Mouse (Mus musculus) embryonic fibroblast, embryonic 13.5 days (primary cell): ENCODE results near the gene Tm4sf1. TPM values are rescaled to one million over a fixed set of nuclear protein-coding genes. Genes with fewer than 3 reads are reported as not detected.

Experiments used
- H3K27ac ChIP-seq: 2 replicates; pipeline ENCODE4 v1.5.1; 2012; ENCODE audit warnings: low read length, control low read depth, inconsistent platforms; ENCODE audit not compliant: insufficient read depth
- H3K4me1 ChIP-seq: 2 replicates; pipeline ENCODE4 v1.6.1; 2011; ENCODE audit warnings: low read length; ENCODE audit not compliant: control insufficient read depth, insufficient read depth
- H3K4me3 ChIP-seq: 2 replicates; pipeline ENCODE4 v1.5.1; 2011; ENCODE audit warnings: mild to moderate bottlenecking, control low read depth, low read length; ENCODE audit not compliant: insufficient read depth
- CTCF ChIP-seq: IDR thresholded peaks from 2 replicates; pipeline ENCODE4 v1.5.1; 2011; ENCODE audit warnings: mild to moderate bottlenecking, control low read depth, low read length, moderate library complexity, borderline replicate concordance; ENCODE audit not compliant: insufficient read depth
- POLR2A ChIP-seq: IDR thresholded peaks from 2 replicates; pipeline ENCODE4 v1.6.1; 2011; ENCODE audit warnings: low read depth, mild to moderate bottlenecking, control low read depth, low read length, moderate library complexity
- polyA plus RNA-seq: library from polyadenylated mRNA; stranded (reverse); fragments of >200 nt; gene quantifications from 2 replicates; pipeline ENCODE4 v1.2.4, GENCODE M21; 2011; ENCODE audit warnings: low read depth; ENCODE audit not compliant: missing spikeins, insufficient read length

Tm4sf1 gene
- polyA plus RNA-seq, 1 experiment, result 123 TPM

GRCm38 (mm10) chr3:57304050-57304449 lies 2.3 kb upstream of the Tm4sf1 start:
- Histone ChIP-seq H3K4me1 (peaks cover 18% of the 10 kb centered on the region), H3K27ac (peak overlapping the region; percentile 100), H3K4me3 (no peak overlapping the region)
- TF ChIP-seq POLR2A (0 out of 2 replicates have a peak, but pooled peaks have one; percentile 17), CTCF (no peak)

GRCm38 (mm10) chr3:57303486-57303885 lies 1.7 kb upstream of the Tm4sf1 start:
- Histone ChIP-seq H3K4me1 (peaks cover 18% of the 10 kb centered on the region), H3K4me3 (no peak overlapping the region), H3K27ac (peak overlapping the region; percentile 100)
- TF ChIP-seq POLR2A, result no peak
- TF ChIP-seq CTCF, result no peak

- Histone ChIP-seq H3K4me3 (no peak overlapping the region), H3K4me1 (peaks cover 18% of the 10 kb centered on the region), H3K27ac (peak overlapping the region; percentile 100)
- TF ChIP-seq POLR2A, result no peak
- TF ChIP-seq CTCF, result no peak
Measured at GRCm38 (mm10) chr3:57302886-57303285, 1.1 kb upstream of the Tm4sf1 start.

GRCm38 (mm10) chr3:57301366-57301765 lies 422 bp downstream of the Tm4sf1 start:
- no peak overlapping the region for H3K4me3 ChIP-seq
- H3K4me1 ChIP-seq, result peaks cover 18% of the 10 kb centered on the region
- 0 out of 2 replicates have a peak overlapping the region, but pooled peaks have one; percentile 73 for H3K27ac ChIP-seq
- TF ChIP-seq CTCF (no peak), POLR2A (no peak)

- Histone ChIP-seq H3K27ac (no peak overlapping the region), H3K4me1 (peaks cover 13% of the 10 kb centered on the region), H3K4me3 (no peak overlapping the region)
- TF ChIP-seq POLR2A, result no peak
- no peak for TF ChIP-seq CTCF
Measured at GRCm38 (mm10) chr3:57297991-57298390, 3.8 kb downstream of the Tm4sf1 start.

- H3K27ac ChIP-seq, result no peak overlapping the region
- TF ChIP-seq POLR2A (no peak), CTCF (no peak)
- H3K4me1 ChIP-seq, result peaks cover 10% of the 10 kb centered on the region
- no peak overlapping the region for H3K4me3 ChIP-seq
Measured at GRCm38 (mm10) chr3:57296574-57296973, 5.2 kb downstream of the Tm4sf1 start.

GRCm38 (mm10) chr3:57295631-57296030 lies 6.2 kb downstream of the Tm4sf1 start:
- TF ChIP-seq CTCF, result no peak
- TF ChIP-seq POLR2A, result no peak
- H3K27ac ChIP-seq, result peak overlapping the region; percentile 78
- no peak overlapping the region for H3K4me3 ChIP-seq
- H3K4me1 ChIP-seq, result peaks cover 11% of the 10 kb centered on the region

- peaks cover 13% of the 10 kb centered on the region for H3K4me1 ChIP-seq
- H3K27ac ChIP-seq, result peak overlapping the region; percentile 78
- TF ChIP-seq CTCF (no peak), POLR2A (peak; percentile 85)
- H3K4me3 ChIP-seq, result peak overlapping the region; percentile 58
Measured at GRCm38 (mm10) chr3:57294742-57295525, 6.9 kb downstream of the Tm4sf1 start.

- Histone ChIP-seq H3K4me3 (peak overlapping the region; percentile 58), H3K4me1 (peaks cover 21% of the 10 kb centered on the region), H3K27ac (peak overlapping the region; percentile 78)
- TF ChIP-seq POLR2A, result no peak
- TF ChIP-seq CTCF, result no peak
Measured at GRCm38 (mm10) chr3:57293925-57294324, 7.9 kb downstream of the Tm4sf1 start.

- peak; percentile 73; the same call in 1 of the 2 replicates for TF ChIP-seq CTCF
- no peak for TF ChIP-seq POLR2A
- peaks cover 24% of the 10 kb centered on the region for H3K4me1 ChIP-seq
- peak overlapping the region; percentile 58 for H3K4me3 ChIP-seq
- H3K27ac ChIP-seq, result peak overlapping the region; percentile 34; the same call in 1 of the 2 replicates
Measured at GRCm38 (mm10) chr3:57292826-57293225, 9.0 kb downstream of the Tm4sf1 start.
